Mouse (Mus musculus): ENCODE measurements around the gene Glcci1.

DNA sequence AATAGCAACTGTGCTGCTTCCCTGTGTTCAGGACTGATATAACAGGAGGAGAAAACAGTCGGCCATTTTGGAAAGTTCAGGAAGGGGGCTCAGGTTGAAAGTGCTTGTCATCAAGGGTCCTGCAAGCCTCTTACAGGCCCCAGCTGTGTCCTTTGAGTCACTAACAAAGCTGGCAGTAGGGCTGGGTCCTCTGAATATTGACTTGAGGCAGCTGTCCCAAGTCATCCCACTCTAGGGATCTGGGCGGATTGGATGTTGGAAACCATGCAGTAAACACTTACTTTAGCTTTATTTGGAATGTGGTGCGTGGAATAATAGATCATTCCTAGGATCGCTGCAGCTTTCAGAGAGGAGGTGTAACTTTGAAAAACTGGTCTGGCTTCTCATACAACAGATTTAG, 34.6 kb upstream of the Glcci1 start:
- TF ChIP-seq CTCF (IDR thresholded peaks at IDR 0.05; ENCODE audit: control insufficient read depth, insufficient read depth, insufficient replicate concordance, low read depth, low read length) (no peak), POLR2A (IDR thresholded peaks at IDR 0.05; ENCODE audit: control insufficient read depth, low read depth, low read length) (no peak)

All from testis, adult 2 months (tissue).